Mouse (Mus musculus): Measurements from ENCODE around the gene Gm16867. TPM values are rescaled to one million over a fixed set of nuclear protein-coding genes. Genes with fewer than 3 reads are reported as not detected.
"Not testable (repeated sequence)": the region's sequence is repeated elsewhere in the genome, so short reads cannot be mapped to it uniquely, and the experiment has no call there.

The Gm16867 gene
- not detected in 2 replicates for polyA plus RNA-seq (2016; fragmentation: Nextera tagmentation; extraction: Ambion mirVana)

DNA sequence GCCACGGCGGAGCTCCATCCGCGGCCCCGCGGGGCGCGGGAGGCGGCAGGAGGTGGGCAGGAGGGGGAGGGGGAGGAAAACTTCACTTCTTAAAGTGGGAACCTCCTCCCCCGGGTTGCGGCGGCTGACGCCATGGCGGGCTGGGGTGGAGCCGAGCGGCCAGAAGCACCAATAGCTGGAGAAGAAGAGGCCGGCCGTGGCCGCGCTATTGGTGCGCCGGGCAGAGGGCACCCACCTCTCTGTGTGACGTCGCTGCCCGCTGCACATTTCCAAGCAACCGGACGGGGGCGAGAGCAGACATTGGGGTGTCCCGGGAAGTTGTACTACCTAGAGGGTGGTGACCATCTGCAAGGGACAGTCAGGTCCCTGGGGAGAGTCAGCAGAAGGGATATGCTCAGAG is at the start of gene Gm16867:
Gene Gm16867, minus strand, starts transcription at position 189 of the 400 bp plus-strand sequence.
- H3K27ac ChIP-seq (replicated peaks); H3K36me3 ChIP-seq; H3K27me3 ChIP-seq (ENCODE audit: low read depth, poor library complexity, severe bottlenecking); H3K9me3 ChIP-seq (replicated peaks); DNase-seq (ENCODE audit: low spot score); H3K4me1 ChIP-seq; H3K4me3 ChIP-seq: not testable (repeated sequence)
- WGBS: no CpG with 5 or more reads among the region's 29 CpGs

DNA sequence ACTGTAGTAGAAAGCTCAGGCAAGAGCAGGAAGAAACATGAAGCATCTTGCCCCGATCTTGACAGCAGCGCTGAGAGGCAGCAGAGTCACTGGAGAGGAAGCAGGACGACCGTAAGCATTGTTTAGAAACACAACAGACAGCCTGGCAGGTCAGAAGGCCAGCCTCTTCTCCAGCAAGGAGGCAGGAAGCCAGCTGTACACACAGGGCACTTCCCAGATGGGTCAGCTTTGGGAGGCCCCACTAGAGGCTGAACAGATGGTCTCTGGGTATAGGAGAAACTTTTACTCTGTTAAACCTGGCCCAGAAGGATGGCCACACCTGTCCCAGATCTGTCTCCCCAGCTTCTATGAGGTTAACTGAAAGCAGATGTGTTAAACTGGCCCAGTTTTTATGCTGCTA is 44.1 kb upstream of the Gm16867 start:
- not testable (repeated sequence) for H3K9me3 ChIP-seq (replicated peaks); H3K36me3 ChIP-seq; H3K27ac ChIP-seq (replicated peaks); H3K27me3 ChIP-seq (ENCODE audit: low read depth, poor library complexity, severe bottlenecking); H3K4me3 ChIP-seq; H3K4me1 ChIP-seq; DNase-seq (ENCODE audit: low spot score)
- no CpG with 5 or more reads among the region's 4 CpGs for WGBS

DNA sequence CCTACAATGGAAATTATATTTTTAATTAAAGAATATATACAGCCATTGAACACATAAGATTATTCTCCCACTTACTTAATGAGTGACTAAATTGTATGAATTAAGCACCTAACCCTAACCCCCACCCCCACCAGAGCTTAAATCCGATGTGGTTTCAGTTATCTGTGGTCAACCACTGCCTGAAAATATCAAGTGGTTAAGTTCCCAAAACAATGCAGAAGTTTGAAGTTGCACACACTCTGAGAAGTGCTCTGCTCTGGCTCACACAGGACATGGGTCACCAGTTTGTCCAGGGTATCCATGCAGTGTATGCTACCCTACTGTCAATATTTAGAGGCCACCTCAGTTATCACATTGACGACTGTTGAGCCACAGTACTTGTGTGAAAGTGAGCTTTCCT is 41.9 kb upstream of the Gm16867 start:
- not testable (repeated sequence) for H3K4me1 ChIP-seq; H3K4me3 ChIP-seq; H3K9me3 ChIP-seq (replicated peaks); H3K27me3 ChIP-seq (ENCODE audit: low read depth, poor library complexity, severe bottlenecking); H3K27ac ChIP-seq (replicated peaks); DNase-seq (ENCODE audit: low spot score); H3K36me3 ChIP-seq
- WGBS: no CpG with 5 or more reads among the region's 2 CpGs

DNA sequence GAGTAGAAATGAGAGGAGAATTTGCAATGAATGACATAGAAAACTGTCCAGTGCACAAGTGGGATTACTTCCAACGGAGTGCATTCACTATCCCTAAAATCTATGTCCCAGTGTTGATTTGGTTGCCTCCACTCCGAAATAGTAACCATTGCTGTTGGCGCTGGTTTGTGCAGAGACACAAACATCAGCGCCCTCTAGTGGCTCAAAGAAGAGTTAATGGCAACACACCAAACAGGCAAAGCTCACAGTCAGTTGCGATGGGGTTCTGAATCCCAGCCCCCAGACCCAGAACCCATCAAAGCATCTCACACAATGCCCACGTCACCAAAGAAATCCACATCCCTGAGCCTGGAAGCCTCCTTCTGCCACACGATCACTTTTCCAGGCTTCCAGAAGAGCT is 40.9 kb upstream of the Gm16867 start:
- not testable (repeated sequence) for H3K4me1 ChIP-seq; H3K27ac ChIP-seq (replicated peaks); H3K9me3 ChIP-seq (replicated peaks); H3K4me3 ChIP-seq; H3K36me3 ChIP-seq; DNase-seq (ENCODE audit: low spot score); H3K27me3 ChIP-seq (ENCODE audit: low read depth, poor library complexity, severe bottlenecking)
- no CpG with 5 or more reads among the region's 7 CpGs for WGBS

DNA sequence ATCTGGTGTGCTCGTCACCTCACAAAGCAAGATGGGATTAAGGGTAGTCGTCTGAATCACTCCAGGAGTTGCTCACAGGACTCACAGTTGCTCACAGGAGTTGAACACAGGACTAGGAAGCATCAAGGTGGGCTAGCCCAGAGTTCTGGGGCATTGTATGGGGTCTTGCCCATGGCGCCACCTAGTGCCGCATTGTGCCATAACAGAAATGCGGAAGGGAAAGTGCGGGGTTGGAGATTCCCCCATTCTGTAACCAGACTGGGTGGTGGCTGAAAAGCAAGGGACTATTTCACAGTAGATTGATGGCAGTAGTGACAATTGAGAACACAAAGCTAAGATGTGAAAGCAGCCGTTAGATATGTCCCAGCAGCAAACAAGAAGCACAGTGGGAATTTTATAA is 39.5 kb upstream of the Gm16867 start:
- not testable (repeated sequence) for H3K4me1 ChIP-seq; H3K36me3 ChIP-seq; H3K4me3 ChIP-seq; H3K9me3 ChIP-seq (replicated peaks); H3K27ac ChIP-seq (replicated peaks); H3K27me3 ChIP-seq (ENCODE audit: low read depth, poor library complexity, severe bottlenecking); DNase-seq (ENCODE audit: low spot score)
- WGBS: no CpG with 5 or more reads among the region's 7 CpGs

DNA sequence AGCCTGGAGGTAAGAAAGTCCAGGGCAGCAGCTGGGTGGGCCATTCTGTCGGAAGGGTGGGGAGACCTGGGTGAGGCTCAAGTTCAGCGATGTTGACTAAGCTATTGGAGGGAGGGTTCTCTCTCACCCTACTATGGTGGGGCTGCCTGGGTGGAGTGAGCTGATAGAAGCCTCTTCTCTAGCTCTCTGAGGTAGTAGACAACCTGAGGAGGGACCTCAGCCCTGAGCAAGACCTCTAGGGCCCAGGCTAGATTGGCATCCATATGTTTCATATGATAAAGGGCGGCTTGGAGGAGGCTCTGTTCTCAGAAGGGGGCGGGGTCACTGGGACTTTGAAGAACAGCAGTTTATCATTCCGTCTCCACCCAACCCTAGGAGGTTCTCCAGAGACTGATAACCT is 37.0 kb upstream of the Gm16867 start:
- H3K4me3 ChIP-seq; H3K4me1 ChIP-seq; H3K36me3 ChIP-seq; H3K9me3 ChIP-seq (replicated peaks); H3K27ac ChIP-seq (replicated peaks); H3K27me3 ChIP-seq (ENCODE audit: low read depth, poor library complexity, severe bottlenecking); DNase-seq (ENCODE audit: low spot score): not testable (repeated sequence)
- no CpG with 5 or more reads among the region's 5 CpGs for WGBS

DNA sequence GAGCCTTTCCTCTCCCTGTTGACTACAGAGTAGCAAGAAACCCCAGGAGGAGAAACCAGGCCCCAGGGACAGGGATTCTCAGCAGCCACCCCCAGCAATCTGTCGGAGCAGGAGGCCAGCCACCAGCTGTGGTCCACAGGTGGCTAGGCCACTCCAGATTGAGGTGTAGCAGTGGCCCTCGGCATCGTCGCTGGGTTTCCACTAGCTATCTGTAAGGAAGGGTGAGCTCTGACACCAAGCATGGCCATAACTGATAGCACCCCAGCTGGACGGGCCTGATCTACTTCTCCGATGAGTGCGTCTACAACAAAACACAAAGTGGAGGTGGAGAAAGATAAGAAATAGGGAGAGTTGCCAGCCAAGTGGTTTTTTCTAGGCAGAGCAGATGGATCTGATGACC is 33.4 kb upstream of the Gm16867 start:
- H3K4me1 ChIP-seq; H3K9me3 ChIP-seq (replicated peaks); H3K36me3 ChIP-seq; H3K27me3 ChIP-seq (ENCODE audit: low read depth, poor library complexity, severe bottlenecking); H3K27ac ChIP-seq (replicated peaks); H3K4me3 ChIP-seq; DNase-seq (ENCODE audit: low spot score): not testable (repeated sequence)
- WGBS: no CpG with 5 or more reads among the region's 7 CpGs

DNA sequence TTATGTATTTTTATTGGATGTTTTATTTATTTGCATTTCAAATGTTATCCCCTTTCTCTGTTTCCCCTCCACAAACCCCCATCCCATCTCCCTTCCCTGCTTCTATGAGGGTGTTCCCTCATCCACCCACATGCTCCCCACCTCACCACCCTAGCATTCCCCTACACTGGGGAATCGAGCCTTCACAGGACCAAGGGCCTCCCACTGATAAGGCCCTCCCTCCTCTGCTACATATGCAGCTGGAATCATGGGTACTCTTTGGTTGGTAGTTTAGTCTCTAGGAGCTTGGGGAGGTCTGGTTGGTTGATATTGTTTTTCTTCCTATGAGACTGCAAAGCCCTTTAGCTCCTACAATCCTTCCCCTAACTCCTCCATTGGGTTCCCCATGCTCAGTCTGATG is 23.0 kb upstream of the Gm16867 start:
- not testable (repeated sequence) for DNase-seq (ENCODE audit: low spot score); H3K27ac ChIP-seq (replicated peaks); H3K27me3 ChIP-seq (ENCODE audit: low read depth, poor library complexity, severe bottlenecking); H3K9me3 ChIP-seq (replicated peaks); H3K4me1 ChIP-seq; H3K36me3 ChIP-seq; H3K4me3 ChIP-seq
- no CpG with 5 or more reads among the region's 1 CpGs for WGBS

DNA sequence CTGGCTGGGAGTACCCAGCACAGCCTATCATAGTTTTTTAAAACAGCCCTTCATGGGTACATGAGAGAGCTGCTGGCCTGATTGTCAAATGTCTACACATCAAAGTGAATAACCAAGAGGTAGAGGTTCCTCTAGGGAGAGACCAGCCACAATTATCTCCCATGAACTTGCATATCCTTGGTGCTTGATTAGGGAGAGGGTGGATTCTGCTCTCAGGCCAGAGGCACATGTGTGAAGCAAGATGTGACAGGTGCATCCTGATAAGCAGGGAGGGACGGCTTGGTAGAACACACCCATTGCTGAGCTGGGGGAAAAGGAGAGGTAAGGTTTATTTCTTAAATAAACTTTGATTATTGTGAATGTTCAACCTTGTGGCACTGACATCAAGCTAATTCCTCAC is 19.8 kb upstream of the Gm16867 start:
- WGBS: no CpG with 5 or more reads among the region's 1 CpGs

DNA sequence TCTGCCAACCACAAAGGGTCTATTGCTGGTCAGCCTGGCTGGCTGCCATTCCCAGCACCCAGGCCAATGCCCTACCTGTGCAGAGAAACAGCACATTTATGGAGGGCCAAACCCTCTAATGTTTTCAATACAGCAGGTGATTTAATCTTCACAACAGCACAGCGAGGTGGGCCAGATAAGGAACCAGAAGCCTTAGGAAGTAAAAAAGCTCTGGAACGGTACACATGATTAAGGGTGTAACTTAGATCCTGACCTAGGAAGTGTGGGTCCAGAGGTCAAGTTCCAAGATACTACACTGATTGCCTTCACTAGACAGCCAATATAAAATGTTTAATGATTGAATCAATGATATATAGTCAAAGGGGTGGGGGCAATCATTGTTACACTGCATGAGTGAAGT is 17.6 kb upstream of the Gm16867 start:
- H3K27me3 ChIP-seq (ENCODE audit: low read depth, poor library complexity, severe bottlenecking); H3K9me3 ChIP-seq (replicated peaks); DNase-seq (ENCODE audit: low spot score); H3K36me3 ChIP-seq; H3K27ac ChIP-seq (replicated peaks); H3K4me1 ChIP-seq; H3K4me3 ChIP-seq: not testable (repeated sequence)
- no CpG with 5 or more reads among the region's 2 CpGs for whole genome bisulfite sequencing

More for the DNA sequence above, 19.8 kb upstream of the Gm16867 start:
- H3K27me3 ChIP-seq (ENCODE audit: low read depth, poor library complexity, severe bottlenecking); H3K4me3 ChIP-seq; H3K9me3 ChIP-seq (replicated peaks); H3K36me3 ChIP-seq; H3K27ac ChIP-seq (replicated peaks); H3K4me1 ChIP-seq; DNase-seq (ENCODE audit: low spot score): not testable (repeated sequence)

DNA sequence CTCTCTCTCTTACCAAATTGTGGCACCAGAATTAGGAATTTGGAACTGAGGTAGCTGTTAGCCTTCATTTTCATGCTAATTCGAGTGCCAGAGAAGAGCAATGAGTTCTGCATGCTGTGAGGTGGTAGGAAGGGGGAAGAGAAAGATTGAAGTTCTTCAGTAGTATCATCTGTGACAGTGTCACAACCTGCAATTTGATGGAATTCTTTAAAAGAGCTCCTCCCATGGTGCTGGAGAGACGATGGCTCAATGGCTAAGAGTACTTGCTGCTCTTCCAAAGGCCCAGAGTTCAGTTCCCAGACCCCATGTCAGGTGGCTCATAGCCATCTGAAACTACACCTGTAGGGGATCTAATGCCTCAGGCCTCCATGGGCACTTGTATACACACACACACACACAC is 9.3 kb upstream of the Gm16867 start, which contains the start of gene Gm27179:
Gene Gm27179, minus strand, starts transcription at position 101 of the 400 bp plus-strand sequence.
- H3K4me1 ChIP-seq; DNase-seq (ENCODE audit: low spot score); H3K27ac ChIP-seq (replicated peaks); H3K27me3 ChIP-seq (ENCODE audit: low read depth, poor library complexity, severe bottlenecking); H3K36me3 ChIP-seq; H3K9me3 ChIP-seq (replicated peaks); H3K4me3 ChIP-seq: not testable (repeated sequence)
- no CpG with 5 or more reads among the region's 2 CpGs for WGBS

DNA sequence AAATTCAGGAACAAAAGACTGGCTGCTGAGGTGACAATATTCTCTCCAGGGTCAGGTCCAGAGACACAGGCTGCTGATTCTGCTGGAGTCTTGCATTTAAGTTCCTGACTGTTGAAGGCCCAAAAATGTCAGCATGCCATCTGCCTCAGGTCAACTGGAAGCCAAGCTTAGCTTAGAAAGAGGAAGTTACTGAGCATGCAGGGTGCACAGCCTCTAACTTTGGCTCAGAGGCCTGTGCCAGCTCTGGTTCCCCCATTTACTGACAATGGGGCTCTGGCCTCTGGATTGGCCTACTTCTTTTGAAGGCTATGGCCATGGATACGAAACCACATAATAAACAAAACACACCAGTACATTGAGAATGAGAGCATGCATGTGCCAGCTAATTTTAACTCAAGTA is 3.8 kb upstream of the Gm16867 start:
- H3K27ac ChIP-seq (replicated peaks); H3K4me1 ChIP-seq; H3K9me3 ChIP-seq (replicated peaks); H3K27me3 ChIP-seq (ENCODE audit: low read depth, poor library complexity, severe bottlenecking); DNase-seq (ENCODE audit: low spot score); H3K4me3 ChIP-seq; H3K36me3 ChIP-seq: not testable (repeated sequence)
- no CpG with 5 or more reads among the region's 1 CpGs for WGBS

DNA sequence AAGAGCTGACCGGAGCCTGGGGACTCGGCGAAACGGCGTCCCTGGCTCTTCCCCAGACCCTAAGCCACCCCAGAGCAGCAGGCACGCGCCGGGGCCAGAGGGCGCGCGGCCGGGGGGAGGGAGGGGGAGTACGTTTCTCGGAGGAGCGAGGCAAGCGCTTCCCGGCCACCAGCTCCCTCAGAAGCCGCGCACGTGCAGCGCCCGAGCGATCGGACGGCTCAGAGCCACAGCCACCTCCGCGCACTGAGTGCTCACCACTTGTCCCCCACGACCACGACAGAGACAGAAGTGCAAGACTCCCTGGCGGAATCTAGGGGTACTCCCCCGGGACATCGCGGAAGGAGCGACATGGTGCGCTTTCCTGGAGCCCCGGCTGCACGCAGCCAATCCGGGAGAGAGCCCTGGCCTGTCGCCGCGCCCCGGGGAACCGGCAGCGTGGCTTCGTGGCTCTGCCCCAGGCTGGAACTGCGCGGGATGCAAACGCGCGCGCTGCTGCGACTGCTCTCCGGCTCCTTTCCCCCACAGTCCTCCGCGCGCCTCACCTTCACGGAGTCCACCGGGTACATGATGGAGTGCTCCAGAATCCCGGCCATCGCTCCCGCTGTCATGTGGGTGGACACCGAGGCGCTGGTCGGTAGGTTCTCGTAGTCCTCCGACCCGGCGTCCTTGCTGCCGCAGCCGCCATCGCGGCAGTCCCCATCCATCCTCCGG is 567 bp downstream of the Gm16867 start:
- H3K4me1 ChIP-seq; H3K27ac ChIP-seq (replicated peaks); H3K27me3 ChIP-seq (ENCODE audit: low read depth, poor library complexity, severe bottlenecking); H3K36me3 ChIP-seq; H3K4me3 ChIP-seq; H3K9me3 ChIP-seq (replicated peaks); DNase-seq (ENCODE audit: low spot score): not testable (repeated sequence)
- no CpG with 5 or more reads among the region's 73 CpGs for WGBS

DNA sequence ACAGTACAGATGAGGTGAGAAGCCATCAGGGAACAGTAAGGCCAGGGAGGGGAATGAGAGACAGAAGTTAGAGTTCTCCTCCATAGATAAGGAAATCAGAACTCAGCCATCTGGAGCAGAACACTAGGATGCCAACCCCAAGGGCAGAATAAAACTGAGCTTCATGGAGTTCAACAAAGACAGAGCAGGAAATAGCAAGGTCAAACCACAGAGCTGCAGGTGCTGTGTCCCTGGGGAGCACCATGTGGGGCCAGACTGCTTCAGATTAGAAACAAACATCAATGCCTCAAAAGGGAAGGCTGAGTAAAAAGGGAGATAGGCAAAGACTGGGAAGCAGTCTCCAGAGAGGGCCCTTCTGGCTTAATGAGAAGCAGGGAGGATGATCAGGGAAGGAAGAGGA is 6.9 kb downstream of the Gm16867 start:
- H3K27ac ChIP-seq (replicated peaks); DNase-seq (ENCODE audit: low spot score); H3K36me3 ChIP-seq; H3K4me1 ChIP-seq; H3K4me3 ChIP-seq; H3K9me3 ChIP-seq (replicated peaks); H3K27me3 ChIP-seq (ENCODE audit: low read depth, poor library complexity, severe bottlenecking): not testable (repeated sequence)
